Mouse (Mus musculus) erythroblast, embryonic 14.5 days (primary cell): Measurements from ENCODE around the gene Ccp110. TPM values are rescaled to one million over a fixed set of nuclear protein-coding genes. Genes with fewer than 3 reads are reported as not detected.

Source experiments
- H3K27me3 ChIP-seq: 2 replicates; pipeline ENCODE4 v1.6.1; 2012; ENCODE audit warnings: inconsistent platforms; ENCODE audit not compliant: control insufficient read depth
- H3K36me3 ChIP-seq: 2 replicates; pipeline ENCODE4 v1.6.1; 2012; ENCODE audit warnings: mild to moderate bottlenecking, inconsistent platforms; ENCODE audit not compliant: control insufficient read depth
- H3K4me1 ChIP-seq: 2 replicates; pipeline ENCODE4 v1.6.1; 2012; ENCODE audit warnings: inconsistent platforms; ENCODE audit not compliant: control insufficient read depth
- H3K4me3 ChIP-seq: replicated peaks from 2 replicates; pipeline ENCODE3; 2012; ENCODE audit warnings: moderate library complexity, mild to moderate bottlenecking, inconsistent platforms
- H3K9me3 ChIP-seq: 2 replicates; pipeline ENCODE4 v1.6.1; 2012; ENCODE audit warnings: low read length, inconsistent platforms, mixed read lengths; ENCODE audit not compliant: control insufficient read depth
- GATA1 ChIP-seq: IDR thresholded peaks from 2 replicates; pipeline ENCODE4 v1.6.1; 2012; ENCODE audit warnings: low read length, inconsistent platforms, mixed read lengths
- TAL1 ChIP-seq: IDR thresholded peaks from 3 replicates; pipeline ENCODE4 v1.6.1; 2012; ENCODE audit warnings: low read length, inconsistent platforms, mixed read lengths
- polyA plus RNA-seq: library from polyadenylated mRNA; stranded (reverse); fragments of >175 nt; gene quantifications from 2 replicates; pipeline ENCODE4 v1.2.3, GENCODE M21; 2012

Gene Ccp110
- polyA plus RNA-seq, 1 experiment = 0.18 TPM

GRCm38 (mm10) chr7:118740532-118741338 is 28.4 kb downstream of the Ccp110 start:
- Histone ChIP-seq H3K4me1 (peaks cover 36% of the 10 kb centered on the region), H3K27me3 (no peaks in the 10 kb centered on the region), H3K36me3 (peaks cover 35% of the 10 kb centered on the region), H3K4me3 (peak overlapping the region; percentile 93), H3K9me3 (no peaks in the 10 kb centered on the region)
- TF ChIP-seq TAL1 = no peak
- TF ChIP-seq GATA1 = no peak

- TF ChIP-seq TAL1 = no peak
- TF ChIP-seq GATA1 = no peak
- Histone ChIP-seq H3K36me3 (peaks cover 39% of the 10 kb centered on the region), H3K9me3 (no peaks in the 10 kb centered on the region), H3K4me1 (peaks cover 36% of the 10 kb centered on the region), H3K4me3 (peak overlapping the region; percentile 20), H3K27me3 (no peaks in the 10 kb centered on the region)
Measured at GRCm38 (mm10) chr7:118742278-118742677, 29.9 kb downstream of the Ccp110 start.

- H3K4me3 ChIP-seq = no peak overlapping the region
- H3K9me3 ChIP-seq = no peaks in the 10 kb centered on the region
- H3K36me3 ChIP-seq = peaks cover 59% of the 10 kb centered on the region
- H3K27me3 ChIP-seq = no peaks in the 10 kb centered on the region
- TF ChIP-seq TAL1 (no peak), GATA1 (no peak)
- peaks cover 32% of the 10 kb centered on the region for H3K4me1 ChIP-seq
Measured at GRCm38 (mm10) chr7:118744766-118745165, 32.4 kb downstream of the Ccp110 start.

GRCm38 (mm10) chr7:118747891-118748672 is 35.7 kb downstream of the Ccp110 start:
- no peak for TF ChIP-seq TAL1
- no peak for TF ChIP-seq GATA1
- H3K9me3 ChIP-seq = no peaks in the 10 kb centered on the region
- H3K4me1 ChIP-seq = peaks cover 28% of the 10 kb centered on the region
- H3K36me3 ChIP-seq = peaks cover 91% of the 10 kb centered on the region
- H3K27me3 ChIP-seq = no peaks in the 10 kb centered on the region
- H3K4me3 ChIP-seq = no peak overlapping the region

- no peak for TF ChIP-seq TAL1
- TF ChIP-seq GATA1 = no peak
- H3K9me3 ChIP-seq = peaks cover 5% of the 10 kb centered on the region
- peaks cover 98% of the 10 kb centered on the region for H3K36me3 ChIP-seq
- H3K4me1 ChIP-seq = peaks cover 26% of the 10 kb centered on the region
- H3K4me3 ChIP-seq = no peak overlapping the region
- H3K27me3 ChIP-seq = no peaks in the 10 kb centered on the region
Measured at GRCm38 (mm10) chr7:118749706-118750105, 37.4 kb downstream of the Ccp110 start.

GRCm38 (mm10) chr7:118751625-118752024 is 39.3 kb downstream of the Ccp110 start:
- TF ChIP-seq GATA1 (0 out of 2 replicates have a peak, but pooled peaks have one; percentile 15), TAL1 (no peak)
- Histone ChIP-seq H3K36me3 (peaks cover 96% of the 10 kb centered on the region), H3K4me3 (peak overlapping the region; percentile 13), H3K9me3 (peaks cover 9% of the 10 kb centered on the region), H3K27me3 (no peaks in the 10 kb centered on the region), H3K4me1 (peaks cover 45% of the 10 kb centered on the region)

- Histone ChIP-seq H3K4me3 (peak overlapping the region; percentile 60), H3K36me3 (peaks cover 85% of the 10 kb centered on the region), H3K9me3 (peaks cover 9% of the 10 kb centered on the region), H3K27me3 (no peaks in the 10 kb centered on the region), H3K4me1 (peaks cover 73% of the 10 kb centered on the region)
- TF ChIP-seq TAL1 (no peak), GATA1 (no peak)
Measured at GRCm38 (mm10) chr7:118755756-118756155, 43.4 kb downstream of the Ccp110 start.

DNA sequence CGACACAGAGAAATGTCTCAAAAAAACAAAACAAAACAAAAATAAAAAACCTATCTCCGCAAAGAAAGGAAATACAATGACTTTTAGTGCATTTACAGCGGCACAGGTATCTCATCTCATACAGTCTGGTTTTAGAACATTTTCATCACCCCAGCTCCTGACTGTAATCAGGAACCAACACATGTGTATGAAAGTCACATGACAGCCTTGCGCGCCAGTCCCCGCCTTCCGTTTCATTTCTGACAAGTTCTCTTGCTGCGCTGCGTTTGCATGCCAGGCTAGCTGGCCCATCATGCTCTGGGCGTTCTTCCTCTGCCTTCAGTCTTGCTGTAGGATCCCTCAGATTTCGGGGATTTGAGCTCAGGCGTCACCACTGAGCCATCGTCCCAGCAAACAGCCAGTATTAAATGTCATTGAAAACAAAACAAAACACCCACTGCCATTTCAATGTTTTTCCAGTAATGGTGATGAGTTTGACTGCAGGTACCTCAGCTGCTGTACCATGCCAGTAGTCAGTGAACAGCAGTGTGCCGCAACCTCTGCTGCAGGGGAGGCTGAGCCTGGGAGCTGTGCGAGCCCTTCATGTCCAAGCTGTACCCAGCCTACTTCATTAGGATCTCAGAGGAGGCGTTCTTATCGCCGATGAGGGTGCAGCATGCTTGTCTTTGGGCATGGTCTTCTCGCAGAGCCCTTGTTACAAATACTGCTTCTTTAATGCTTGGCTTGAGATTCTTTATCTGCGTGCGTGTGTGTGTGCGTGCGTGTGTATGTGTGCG is 44.3 kb downstream of the Ccp110 start:
- H3K4me1 ChIP-seq = peaks cover 65% of the 10 kb centered on the region
- peaks cover 86% of the 10 kb centered on the region for H3K36me3 ChIP-seq

DNA sequence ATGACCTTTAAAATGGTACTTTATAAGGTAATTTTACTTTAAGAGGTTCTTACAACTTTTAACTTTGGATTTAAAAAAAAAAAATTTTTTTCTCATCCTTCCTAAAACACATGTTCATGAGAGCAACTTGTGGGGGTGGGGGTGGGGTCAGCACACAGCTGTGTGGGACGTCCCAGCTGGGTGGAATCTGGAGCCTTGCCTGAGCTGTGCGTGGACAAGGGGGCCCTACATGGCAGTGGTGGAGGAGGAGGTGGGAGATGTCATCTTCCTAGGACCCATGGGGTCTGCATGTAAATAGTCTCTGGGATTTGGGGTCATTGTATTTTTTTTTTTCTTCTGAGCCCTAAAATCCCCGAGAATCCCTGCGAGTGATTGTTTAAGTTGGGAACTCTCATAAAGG is 46.0 kb downstream of the Ccp110 start:
- TF ChIP-seq TAL1 = no peak
- no peak for TF ChIP-seq GATA1
- Histone ChIP-seq H3K27me3 (no peaks in the 10 kb centered on the region), H3K36me3 (peaks cover 83% of the 10 kb centered on the region), H3K9me3 (peaks cover 9% of the 10 kb centered on the region), H3K4me1 (peaks cover 52% of the 10 kb centered on the region), H3K4me3 (no peak overlapping the region)

More for the DNA sequence above, 44.3 kb downstream of the Ccp110 start:
- peak; percentile 76 for TF ChIP-seq TAL1
- peak; percentile 68 for TF ChIP-seq GATA1
- Histone ChIP-seq H3K4me3 (peak overlapping the region; percentile 60), H3K9me3 (peaks cover 9% of the 10 kb centered on the region), H3K27me3 (no peaks in the 10 kb centered on the region)
